Mouse (Mus musculus) forebrain, embryonic 12.5 days (tissue): Measurements from ENCODE around the gene Pnkp. TPM values are rescaled to one million over a fixed set of nuclear protein-coding genes. Genes with fewer than 3 reads are reported as not detected.
A peak's percentile ranks its signal among the peaks of the same experiment; 100 is the strongest.

Experiments
- ATAC-seq: fragments of 200-750 bp; cut with Nextera tagmentation; 2 replicates; pipeline ENCODE4 v1.8.0; 2017; ENCODE audit warnings: moderate TSS enrichment; ENCODE audit not compliant: low FRiP score
- H3K27ac ChIP-seq: fragments of 300-500 bp; sonication (generic); 2 replicates; pipeline ENCODE4 v1.5.1; 2016; ENCODE audit warnings: mild to moderate bottlenecking
- H3K27me3 ChIP-seq: fragments of 300-500 bp; sonication (generic); 2 replicates; pipeline ENCODE4 v1.6.1; 2016; ENCODE audit warnings: mild to moderate bottlenecking
- H3K36me3 ChIP-seq: fragments of 300-500 bp; sonication (generic); replicated peaks from 2 replicates; pipeline ENCODE4 v1.6.1; 2016; ENCODE audit warnings: mild to moderate bottlenecking
- H3K4me1 ChIP-seq: fragments of 300-500 bp; sonication (generic); 2 replicates; pipeline ENCODE4 v1.6.1; 2016
- H3K4me2 ChIP-seq: fragments of 300-500 bp; sonication (generic); 2 replicates; pipeline ENCODE4 v1.6.1; 2016; ENCODE audit warnings: mild to moderate bottlenecking, moderate library complexity
- H3K4me3 ChIP-seq: fragments of 300-500 bp; sonication (generic); replicated peaks from 2 replicates; pipeline ENCODE4 v1.5.1; 2016; ENCODE audit warnings: mild to moderate bottlenecking
- H3K9ac ChIP-seq: fragments of 300-500 bp; sonication (generic); 2 replicates; pipeline ENCODE4 v1.6.1; 2016; ENCODE audit warnings: mild to moderate bottlenecking
- H3K9me3 ChIP-seq: fragments of 300-500 bp; sonication (generic); 2 replicates; pipeline ENCODE4 v1.6.1; 2016
- WGBS: fragments of 180-500 bp; shearing (Covaris S2); methylation state at CpG from one replicate; pipeline ENCODE4 v1.1.7; 2016; 5-methylcytosine and 5-hydroxymethylcytosine counted together
- polyA plus RNA-seq: library from polyadenylated mRNA; unstranded; fragments of >200 nt; fragmentation: Nextera tagmentation; extraction: Ambion mirVana; gene quantifications from 2 replicates; pipeline ENCODE4 v1.2.1, GENCODE M21; 2016

The Pnkp gene
- polyA plus RNA-seq, 1 experiment from 2014 or later: 37.8 TPM

DNA sequence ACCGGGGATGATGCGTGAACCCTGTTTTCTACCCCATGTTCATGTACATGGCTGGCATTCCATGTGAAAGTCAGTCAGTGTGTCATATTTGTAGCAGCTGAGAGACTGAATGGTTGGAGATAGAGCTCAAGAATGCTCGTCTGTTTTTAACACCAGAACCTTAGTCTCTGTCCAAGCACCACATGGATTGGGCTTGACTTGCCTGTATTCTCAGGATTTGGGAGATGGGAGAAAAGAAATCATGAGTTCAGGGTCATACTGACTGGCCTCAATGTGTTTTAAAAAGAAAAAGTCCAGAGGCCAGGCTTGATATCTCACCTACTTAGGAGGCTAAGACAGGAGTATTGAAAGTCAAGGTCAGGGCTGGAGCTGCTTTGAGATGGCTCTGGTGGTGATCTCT is 39.5 kb upstream of the Pnkp start:
- H3K36me3 ChIP-seq: peaks cover 23% of the 10 kb centered on the region

DNA sequence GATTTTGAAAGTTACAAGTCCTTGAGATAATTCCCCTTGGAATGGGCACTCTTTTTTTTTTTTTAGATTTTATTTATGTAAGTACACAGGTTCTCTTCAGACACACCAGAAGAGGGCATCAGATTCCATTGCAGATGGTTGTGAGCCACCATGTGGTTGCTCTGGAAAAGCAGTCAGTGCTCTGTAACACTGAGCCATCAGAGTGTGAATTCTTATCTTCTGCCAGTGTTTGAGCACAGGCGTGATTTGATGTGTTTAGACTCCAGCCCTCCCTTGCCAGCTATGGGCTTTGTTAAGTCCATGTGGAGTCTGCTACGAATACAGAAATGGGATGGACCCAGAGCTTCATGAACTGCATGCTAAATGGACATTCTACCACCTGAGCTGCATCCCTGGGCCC is 38.8 kb upstream of the Pnkp start:
- 28% methylated on average over 2 of the region's 2 CpGs for WGBS
- 0 out of 2 replicates have a peak overlapping the region, but pooled peaks have one; percentile 50 for H3K27ac ChIP-seq
- ATAC-seq: no peak
- H3K4me2 ChIP-seq: peak overlapping the region; percentile 90
- no peaks in the 10 kb centered on the region for H3K9me3 ChIP-seq
- H3K9ac ChIP-seq: peak overlapping the region; percentile 87
- H3K4me3 ChIP-seq: peak overlapping the region; percentile 86
- H3K4me1 ChIP-seq: peaks cover 56% of the 10 kb centered on the region
- no peaks in the 10 kb centered on the region for H3K27me3 ChIP-seq
- H3K36me3 ChIP-seq: peaks cover 18% of the 10 kb centered on the region

More for the DNA sequence above, 39.5 kb upstream of the Pnkp start:
- ATAC-seq: no peak
- peak overlapping the region; percentile 90 for H3K4me2 ChIP-seq
- WGBS: 34% methylated on average over 3 of the region's 3 CpGs
- H3K4me3 ChIP-seq: peak overlapping the region; percentile 86
- H3K9ac ChIP-seq: peak overlapping the region; percentile 87
- peaks cover 50% of the 10 kb centered on the region for H3K4me1 ChIP-seq
- no peaks in the 10 kb centered on the region for H3K27me3 ChIP-seq
- peak overlapping the region; percentile 98; the same call in 1 of the 2 replicates for H3K27ac ChIP-seq
- no peaks in the 10 kb centered on the region for H3K9me3 ChIP-seq

DNA sequence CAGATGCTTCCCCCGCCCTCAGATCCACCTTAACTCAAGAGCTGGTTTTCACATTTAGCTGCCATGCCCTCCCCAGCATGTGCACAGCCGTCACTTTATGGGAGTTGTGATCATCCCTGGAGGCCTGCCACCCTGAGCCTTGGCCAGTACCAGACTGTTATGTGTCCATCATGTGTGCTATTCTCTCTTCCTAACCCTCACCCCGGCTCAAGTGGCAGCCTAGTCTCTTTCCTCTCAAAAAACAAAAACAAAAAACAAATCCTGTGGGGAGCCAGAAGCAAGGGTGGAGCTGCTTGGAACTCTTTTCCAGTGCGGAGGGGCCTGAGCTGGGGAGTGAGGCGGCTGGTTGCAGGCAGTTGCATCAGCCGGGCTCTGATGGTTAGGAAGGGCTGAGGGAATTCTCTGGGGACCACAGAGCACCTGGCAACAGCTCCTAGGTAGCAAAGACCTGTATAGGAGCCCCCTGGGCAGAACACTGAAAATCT is 38.1 kb upstream of the Pnkp start:
- Histone ChIP-seq H3K4me3 (peak overlapping the region; percentile 86), H3K9ac (peak overlapping the region; percentile 87), H3K4me2 (peak overlapping the region; percentile 90), H3K4me1 (peaks cover 61% of the 10 kb centered on the region), H3K36me3 (peaks cover 13% of the 10 kb centered on the region), H3K27ac (peak overlapping the region; percentile 50; the same call in 1 of the 2 replicates), H3K27me3 (no peaks in the 10 kb centered on the region), H3K9me3 (no peaks in the 10 kb centered on the region)
- WGBS: 39% methylated on average over 6 of the region's 6 CpGs
- ATAC-seq: no peak

DNA sequence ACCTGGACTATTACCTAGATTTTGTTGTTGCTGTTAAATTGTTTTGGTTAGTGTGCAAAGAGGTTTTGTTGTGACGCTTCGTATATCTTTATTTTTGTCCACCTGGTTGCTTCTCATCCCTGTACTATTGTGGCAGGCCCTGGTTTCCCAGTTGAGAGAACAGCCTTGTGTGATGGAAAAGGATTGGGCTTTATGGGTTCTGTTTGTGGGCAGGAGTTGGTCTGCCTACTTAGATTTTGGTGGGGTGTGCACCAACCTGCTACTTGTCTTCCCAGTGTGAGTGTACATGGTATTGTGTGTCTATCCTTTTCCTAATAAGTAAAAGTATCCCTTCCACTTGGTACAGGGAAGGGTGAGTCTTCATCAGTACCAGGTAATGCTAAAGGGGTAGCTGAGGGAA is 37.5 kb upstream of the Pnkp start:
- WGBS: 95% methylated on average over 2 of the region's 2 CpGs
- Histone ChIP-seq H3K9me3 (no peaks in the 10 kb centered on the region), H3K9ac (peak overlapping the region; percentile 87), H3K27me3 (no peaks in the 10 kb centered on the region), H3K36me3 (peaks cover 7% of the 10 kb centered on the region; the same call in 1 of the 2 replicates), H3K27ac (no peak overlapping the region), H3K4me3 (peak overlapping the region; percentile 86), H3K4me2 (peak overlapping the region; percentile 90), H3K4me1 (peaks cover 67% of the 10 kb centered on the region)
- ATAC-seq: no peak

GRCm38 (mm10) chr7:44819863-44820262 is 37.1 kb upstream of the Pnkp start:
- Histone ChIP-seq H3K36me3 (0 out of 2 replicates have a peak, but pooled peaks cover 4% of the 10 kb centered on the region), H3K4me3 (no peak overlapping the region), H3K27me3 (no peaks in the 10 kb centered on the region), H3K9me3 (no peaks in the 10 kb centered on the region), H3K4me1 (peaks cover 67% of the 10 kb centered on the region), H3K9ac (no peak overlapping the region), H3K4me2 (peak overlapping the region; percentile 90), H3K27ac (no peak overlapping the region)
- WGBS: 74% methylated on average over 5 of the region's 5 CpGs
- no peak for ATAC-seq

- Histone ChIP-seq H3K27me3 (no peaks in the 10 kb centered on the region), H3K4me1 (peaks cover 61% of the 10 kb centered on the region), H3K27ac (no peak overlapping the region), H3K4me3 (no peak overlapping the region), H3K9me3 (no peaks in the 10 kb centered on the region), H3K4me2 (no peak overlapping the region), H3K36me3 (0 out of 2 replicates have a peak, but pooled peaks cover 4% of the 10 kb centered on the region), H3K9ac (no peak overlapping the region)
- 90% methylated on average over 3 of the region's 3 CpGs for WGBS
- no peak for ATAC-seq
Measured at GRCm38 (mm10) chr7:44820525-44820924, 36.4 kb upstream of the Pnkp start.

GRCm38 (mm10) chr7:44821666-44822448 is 35.1 kb upstream of the Pnkp start:
- no peak for ATAC-seq
- no peak overlapping the region for H3K27ac ChIP-seq
- 88% methylated on average over 7 of the region's 7 CpGs for WGBS
- peaks cover 12% of the 10 kb centered on the region; the same call in 1 of the 2 replicates for H3K36me3 ChIP-seq
- H3K9ac ChIP-seq: no peak overlapping the region
- H3K4me1 ChIP-seq: peaks cover 59% of the 10 kb centered on the region
- no peaks in the 10 kb centered on the region for H3K9me3 ChIP-seq
- H3K4me3 ChIP-seq: no peak overlapping the region
- no peaks in the 10 kb centered on the region for H3K27me3 ChIP-seq
- no peak overlapping the region for H3K4me2 ChIP-seq

GRCm38 (mm10) chr7:44823409-44823808 is 33.5 kb upstream of the Pnkp start:
- H3K27ac ChIP-seq: no peak overlapping the region
- H3K4me3 ChIP-seq: no peak overlapping the region
- peaks cover 23% of the 10 kb centered on the region for H3K36me3 ChIP-seq
- WGBS: 34% methylated on average over 7 of the region's 7 CpGs
- H3K4me2 ChIP-seq: no peak overlapping the region
- no peak overlapping the region for H3K9ac ChIP-seq
- no peaks in the 10 kb centered on the region for H3K9me3 ChIP-seq
- H3K27me3 ChIP-seq: no peaks in the 10 kb centered on the region
- peaks cover 43% of the 10 kb centered on the region for H3K4me1 ChIP-seq
- ATAC-seq: no peak

- Histone ChIP-seq H3K4me3 (no peak overlapping the region), H3K9me3 (no peaks in the 10 kb centered on the region), H3K36me3 (peaks cover 35% of the 10 kb centered on the region), H3K27me3 (no peaks in the 10 kb centered on the region), H3K4me2 (no peak overlapping the region), H3K27ac (0 out of 2 replicates have a peak overlapping the region, but pooled peaks have one; percentile 31), H3K9ac (no peak overlapping the region), H3K4me1 (peaks cover 29% of the 10 kb centered on the region)
- 23% methylated on average over 3 of the region's 3 CpGs for WGBS
- ATAC-seq: peak; percentile 70
Measured at GRCm38 (mm10) chr7:44824872-44825271, 32.1 kb upstream of the Pnkp start.

- Histone ChIP-seq H3K36me3 (peaks cover 53% of the 10 kb centered on the region), H3K9me3 (no peaks in the 10 kb centered on the region), H3K4me2 (no peak overlapping the region), H3K27me3 (no peaks in the 10 kb centered on the region), H3K27ac (no peak overlapping the region), H3K4me3 (no peak overlapping the region), H3K4me1 (peaks cover 21% of the 10 kb centered on the region), H3K9ac (no peak overlapping the region)
- WGBS: 90% methylated on average over 3 of the region's 3 CpGs
- no peak for ATAC-seq
Measured at GRCm38 (mm10) chr7:44826771-44827170, 30.2 kb upstream of the Pnkp start.

DNA sequence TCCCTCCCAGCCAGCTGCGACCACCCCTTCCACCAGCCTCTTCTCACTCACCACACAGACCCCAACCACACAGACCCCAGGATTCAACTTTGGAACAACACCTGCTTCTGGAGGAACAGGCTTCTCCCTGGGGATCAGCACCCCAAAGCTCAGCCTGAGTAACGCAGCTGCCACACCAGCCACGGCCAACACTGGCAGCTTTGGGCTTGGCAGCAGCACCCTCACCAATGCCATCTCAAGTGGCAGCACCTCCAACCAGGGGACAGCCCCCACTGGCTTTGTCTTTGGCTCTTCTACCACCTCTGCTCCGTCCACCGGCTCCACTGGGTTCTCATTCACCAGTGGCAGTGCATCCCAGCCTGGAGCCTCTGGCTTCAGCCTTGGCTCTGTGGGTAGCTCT is 28.2 kb upstream of the Pnkp start:
- Histone ChIP-seq H3K36me3 (peaks cover 58% of the 10 kb centered on the region), H3K4me3 (no peak overlapping the region), H3K9me3 (no peaks in the 10 kb centered on the region), H3K27me3 (no peaks in the 10 kb centered on the region), H3K9ac (no peak overlapping the region), H3K4me1 (peaks cover 11% of the 10 kb centered on the region), H3K27ac (no peak overlapping the region), H3K4me2 (no peak overlapping the region)
- 88% methylated on average over 5 of the region's 5 CpGs for WGBS
- no peak for ATAC-seq

DNA sequence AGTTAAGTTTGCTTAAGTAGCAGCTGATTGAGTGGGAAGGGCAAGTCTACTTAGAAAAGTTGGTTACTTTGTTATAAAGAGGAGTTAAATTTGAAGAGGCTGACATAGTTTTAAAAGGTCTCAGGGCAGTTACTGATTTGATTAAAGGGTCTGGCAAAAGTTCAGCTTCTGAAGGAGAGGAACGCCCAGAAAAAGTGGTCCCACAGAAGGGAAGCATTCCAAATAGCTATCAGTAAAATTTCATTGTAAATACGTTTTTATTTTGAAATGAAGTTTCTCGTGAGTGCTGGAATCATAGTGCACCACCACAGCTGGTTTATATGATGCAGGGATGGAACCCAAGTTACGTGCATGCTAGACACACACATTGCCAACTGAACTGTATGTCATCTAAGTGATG is 24.2 kb upstream of the Pnkp start:
- Histone ChIP-seq H3K4me2 (no peak overlapping the region), H3K9ac (no peak overlapping the region), H3K4me1 (no peaks in the 10 kb centered on the region), H3K4me3 (no peak overlapping the region), H3K9me3 (no peaks in the 10 kb centered on the region), H3K27me3 (0 out of 2 replicates have a peak, but pooled peaks cover 1% of the 10 kb centered on the region), H3K36me3 (peaks cover 44% of the 10 kb centered on the region), H3K27ac (no peak overlapping the region)
- no peak for ATAC-seq
- WGBS: 80% methylated on average over 4 of the region's 4 CpGs
